Mouse (Mus musculus): ENCODE data around the gene Il12rb1. TPM values are rescaled to one million over a fixed set of nuclear protein-coding genes. Genes with fewer than 3 reads are reported as not detected.
A peak's percentile ranks its signal among the peaks of the same experiment; 100 is the strongest.

The Il12rb1 gene
- polyA plus RNA-seq (2014; fragmentation: Nextera tagmentation; extraction: Ambion mirVana) = not detected in 2 replicates

DNA sequence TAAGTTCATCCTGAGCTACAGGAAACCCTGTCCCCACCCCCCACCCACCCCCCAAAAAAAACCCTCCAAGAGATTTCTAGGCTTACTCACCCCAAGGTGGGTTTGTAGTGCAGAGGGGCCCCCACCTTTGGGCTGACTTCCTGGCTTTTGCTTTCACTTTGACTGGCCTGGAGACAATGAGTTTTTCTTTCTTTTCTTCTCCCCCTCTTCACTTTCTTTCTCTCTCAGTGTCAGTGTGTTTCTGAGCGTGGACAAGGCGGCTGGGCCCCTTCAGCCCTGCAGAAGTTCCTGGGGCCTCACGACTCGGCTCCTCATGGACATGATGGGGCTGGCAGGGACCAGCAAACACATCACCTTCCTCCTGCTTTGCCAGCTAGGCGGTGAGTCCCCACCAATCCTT is at the start of gene Il12rb1:
Il12rb1 (plus strand) TSS at position 211 of the 400 bp plus-strand sequence.
- DNase-seq (ENCODE audit: low spot score) (no peak), ATAC-seq (ENCODE audit: insufficient number of reproducible peaks, low FRiP score, low TSS enrichment, low read depth) (no peak)
- Histone ChIP-seq H3K27me3 (ENCODE audit: control insufficient read depth, insufficient read depth, low read length) (peaks cover 15% of the 10 kb centered on the region), H3K27ac (replicated peaks; ENCODE audit: low read depth, low read length) (no peak within 1 kb of the TSS), H3K4me3 (ENCODE audit: low read depth, low read length) (no peak within 1 kb of the TSS), H3K36me3 (ENCODE audit: control insufficient read depth, insufficient read depth, low read length) (no peaks in the 10 kb centered on the region), H3K4me1 (ENCODE audit: control insufficient read depth, insufficient read depth, low read length) (0 out of 2 replicates have a peak, but pooled peaks cover 2% of the 10 kb centered on the region), H3K4me2 (ENCODE audit: low read depth, severe bottlenecking) (no peak within 1 kb of the TSS), H3K9ac (ENCODE audit: low read length) (no peak within 1 kb of the TSS), H3K9me3 (ENCODE audit: control insufficient read depth, low read length) (no peaks in the 10 kb centered on the region)
- WGBS = 74% methylated on average over 5 of the region's 5 CpGs

DNA sequence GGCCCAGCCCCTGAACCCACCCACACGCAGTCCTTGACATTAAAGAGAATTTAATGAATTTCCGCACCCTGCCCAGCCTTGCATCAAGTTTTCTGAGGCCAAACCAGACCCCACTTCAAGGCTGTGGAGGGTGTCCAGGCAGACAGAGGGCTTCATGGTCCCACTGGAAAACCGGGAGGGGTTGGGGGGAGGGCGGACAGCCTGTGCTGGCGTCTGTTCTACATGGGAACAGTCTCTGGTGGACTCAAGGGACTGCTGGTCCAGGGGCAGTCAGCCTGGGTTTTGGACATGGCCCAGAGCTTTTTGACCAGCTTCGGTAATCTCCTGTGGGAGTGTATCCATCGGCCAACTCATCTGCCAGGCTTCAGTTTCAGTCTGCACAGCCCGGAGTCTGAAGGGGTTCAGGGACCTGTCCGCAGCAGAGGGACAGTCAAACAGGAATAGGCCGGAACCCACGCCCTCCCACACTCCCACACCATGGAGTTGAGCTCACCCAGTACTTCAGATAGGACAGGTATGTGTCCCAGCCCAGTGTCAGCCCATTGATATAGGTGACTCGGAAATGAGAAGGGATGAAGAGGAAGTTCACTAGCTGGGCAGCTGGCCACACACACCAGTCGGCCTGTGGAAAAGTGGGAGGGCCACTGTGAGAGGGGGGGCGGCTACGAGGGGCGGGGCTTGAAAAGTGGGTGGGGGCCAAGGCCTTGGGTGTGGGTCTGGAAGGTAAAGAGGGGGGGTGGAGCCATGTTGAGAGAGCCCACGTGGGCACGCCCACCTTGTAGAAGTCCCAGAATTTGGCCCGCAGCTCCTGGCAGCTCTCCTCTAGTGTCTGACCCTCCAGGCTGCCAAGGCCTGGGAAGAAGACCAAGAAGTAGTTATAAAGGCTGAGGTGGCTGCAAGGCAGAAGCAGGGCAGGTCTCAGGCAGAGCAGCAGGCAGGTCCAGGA is 49.4 kb upstream of the Il12rb1 start:
- Histone ChIP-seq H3K36me3 (ENCODE audit: control insufficient read depth, insufficient read depth, low read length) (peaks cover 3% of the 10 kb centered on the region; the same call in 1 of the 2 replicates), H3K9me3 (ENCODE audit: control insufficient read depth, low read length) (no peaks in the 10 kb centered on the region), H3K27me3 (ENCODE audit: control insufficient read depth, insufficient read depth, low read length) (no peaks in the 10 kb centered on the region), H3K4me3 (ENCODE audit: low read depth, low read length) (no peak overlapping the region), H3K9ac (ENCODE audit: low read length) (no peak overlapping the region), H3K4me2 (ENCODE audit: low read depth, severe bottlenecking) (no peak overlapping the region), H3K4me1 (ENCODE audit: control insufficient read depth, insufficient read depth, low read length) (peaks cover 8% of the 10 kb centered on the region; the same call in 1 of the 2 replicates), H3K27ac (replicated peaks; ENCODE audit: low read depth, low read length) (no peak overlapping the region)
- DNase-seq (ENCODE audit: low spot score) (no peak), ATAC-seq (ENCODE audit: insufficient number of reproducible peaks, low FRiP score, low TSS enrichment, low read depth) (no peak)
- 73% methylated on average over 19 of the region's 19 CpGs for WGBS

DNA sequence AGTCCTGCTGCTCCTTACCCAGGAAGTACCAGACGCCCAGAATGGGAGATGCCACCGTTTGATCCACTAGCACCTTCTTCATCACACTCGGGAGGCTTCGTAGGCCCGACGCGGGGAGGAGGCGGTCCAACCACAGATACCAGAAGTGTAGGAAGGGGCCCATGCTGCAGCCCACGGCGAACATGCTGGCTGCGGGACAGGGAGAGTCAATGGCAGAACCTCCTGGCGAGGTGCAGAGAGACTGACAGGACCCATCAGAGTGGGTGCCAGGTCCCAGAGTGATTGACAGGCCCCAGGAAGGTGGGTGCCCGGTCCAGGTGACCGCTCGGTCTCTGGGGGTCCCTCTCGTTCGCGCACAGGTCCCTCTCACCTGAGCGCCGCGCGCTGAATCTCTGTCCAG is 47.9 kb upstream of the Il12rb1 start:
- no peaks in the 10 kb centered on the region for H3K9me3 ChIP-seq (ENCODE audit: control insufficient read depth, low read length)
- H3K27ac ChIP-seq (replicated peaks; ENCODE audit: low read depth, low read length) = peak overlapping the region; percentile 42; the same call in 1 of the 2 replicates
- peak overlapping the region; percentile 66 for H3K4me3 ChIP-seq (ENCODE audit: low read depth, low read length)
- ATAC-seq (ENCODE audit: insufficient number of reproducible peaks, low FRiP score, low TSS enrichment, low read depth) (no peak), DNase-seq (ENCODE audit: low spot score) (no peak)
- H3K36me3 ChIP-seq (ENCODE audit: control insufficient read depth, insufficient read depth, low read length) = peaks cover 3% of the 10 kb centered on the region; the same call in 1 of the 2 replicates
- 2% methylated on average over 22 of the region's 22 CpGs for WGBS
- peaks cover 3% of the 10 kb centered on the region; the same call in 1 of the 2 replicates for H3K4me1 ChIP-seq (ENCODE audit: control insufficient read depth, insufficient read depth, low read length)
- H3K4me2 ChIP-seq (ENCODE audit: low read depth, severe bottlenecking) = peak overlapping the region; percentile 97
- no peaks in the 10 kb centered on the region for H3K27me3 ChIP-seq (ENCODE audit: control insufficient read depth, insufficient read depth, low read length)
- peak overlapping the region; percentile 59 for H3K9ac ChIP-seq (ENCODE audit: low read length)

DNA sequence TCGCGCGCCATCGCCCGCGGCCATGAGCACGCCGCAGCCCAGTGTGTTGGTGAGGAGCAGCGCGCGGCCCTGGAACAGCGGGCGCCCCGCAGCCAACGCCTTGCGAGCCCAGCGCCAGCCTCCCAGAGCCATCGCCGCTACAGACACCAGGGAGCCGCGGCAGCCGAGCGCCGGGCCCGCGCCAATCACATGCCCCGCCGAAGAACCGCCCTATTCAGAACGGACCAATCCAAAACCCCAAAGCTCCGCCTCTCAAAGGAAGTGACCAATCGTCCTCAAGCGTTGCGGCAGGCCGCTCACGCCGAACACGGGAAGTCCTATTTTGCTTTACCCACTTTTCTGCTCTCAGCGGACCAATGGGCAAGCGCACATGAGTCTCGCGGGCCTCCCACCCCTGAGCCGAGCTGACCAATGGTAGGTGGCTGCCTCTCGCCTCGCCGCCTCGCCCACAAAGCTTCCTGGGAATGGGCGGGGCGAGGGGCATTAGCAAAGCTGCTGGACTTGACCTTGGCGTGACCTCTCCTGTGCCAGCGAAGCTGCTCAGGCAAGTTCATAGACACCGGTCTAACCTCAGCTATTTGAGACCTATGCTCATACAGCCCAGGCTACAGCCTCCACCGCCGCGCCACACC is 47.4 kb upstream of the Il12rb1 start, which contains the start of gene Mpv17l2:
Mpv17l2 (minus strand) TSS at position 172 of the 632 bp plus-strand sequence.
- Histone ChIP-seq H3K9ac (ENCODE audit: low read length) (peak within 1 kb of the TSS; percentile 59), H3K27ac (replicated peaks; ENCODE audit: low read depth, low read length) (peak within 1 kb of the TSS; percentile 42; the same call in 1 of the 2 replicates), H3K4me1 (ENCODE audit: control insufficient read depth, insufficient read depth, low read length) (peaks cover 7% of the 10 kb centered on the region), H3K36me3 (ENCODE audit: control insufficient read depth, insufficient read depth, low read length) (peaks cover 3% of the 10 kb centered on the region; the same call in 1 of the 2 replicates), H3K27me3 (ENCODE audit: control insufficient read depth, insufficient read depth, low read length) (no peaks in the 10 kb centered on the region), H3K4me3 (ENCODE audit: low read depth, low read length) (peak within 1 kb of the TSS; percentile 66), H3K9me3 (ENCODE audit: control insufficient read depth, low read length) (no peaks in the 10 kb centered on the region), H3K4me2 (ENCODE audit: low read depth, severe bottlenecking) (peak within 1 kb of the TSS; percentile 97)
- 1% methylated on average over 54 of the region's 55 CpGs for WGBS
- ATAC-seq (ENCODE audit: insufficient number of reproducible peaks, low FRiP score, low TSS enrichment, low read depth) (peak; percentile 95), DNase-seq (ENCODE audit: low spot score) (peak; percentile 94)

DNA sequence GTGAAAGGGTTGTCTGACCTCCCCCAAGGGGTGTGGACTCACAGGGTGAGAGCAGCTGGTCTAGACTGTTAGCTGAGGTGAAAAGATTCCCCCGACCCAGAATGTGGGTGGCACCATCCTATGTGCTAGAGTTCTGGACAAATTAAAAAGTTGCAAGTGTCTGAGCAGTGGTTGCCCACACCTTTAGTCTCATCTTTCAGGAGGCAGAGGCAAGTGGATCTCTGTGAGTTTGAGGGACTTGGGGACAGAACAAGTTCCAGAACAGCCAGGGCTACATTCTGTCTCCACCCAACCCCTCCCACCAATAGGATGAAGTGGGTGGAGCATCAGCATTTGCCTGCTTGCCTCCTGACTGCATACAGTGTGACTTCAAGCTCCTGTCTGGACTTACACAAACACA is 46.1 kb upstream of the Il12rb1 start:
- Histone ChIP-seq H3K4me2 (ENCODE audit: low read depth, severe bottlenecking) (no peak overlapping the region), H3K9me3 (ENCODE audit: control insufficient read depth, low read length) (no peaks in the 10 kb centered on the region), H3K36me3 (ENCODE audit: control insufficient read depth, insufficient read depth, low read length) (peaks cover 3% of the 10 kb centered on the region; the same call in 1 of the 2 replicates), H3K4me3 (ENCODE audit: low read depth, low read length) (no peak overlapping the region), H3K27ac (replicated peaks; ENCODE audit: low read depth, low read length) (no peak overlapping the region), H3K9ac (ENCODE audit: low read length) (no peak overlapping the region), H3K4me1 (ENCODE audit: control insufficient read depth, insufficient read depth, low read length) (peaks cover 17% of the 10 kb centered on the region), H3K27me3 (ENCODE audit: control insufficient read depth, insufficient read depth, low read length) (no peaks in the 10 kb centered on the region)
- DNase-seq (ENCODE audit: low spot score) (no peak), ATAC-seq (ENCODE audit: insufficient number of reproducible peaks, low FRiP score, low TSS enrichment, low read depth) (no peak)
- 72% methylated on average over 1 of the region's 1 CpGs for WGBS

DNA sequence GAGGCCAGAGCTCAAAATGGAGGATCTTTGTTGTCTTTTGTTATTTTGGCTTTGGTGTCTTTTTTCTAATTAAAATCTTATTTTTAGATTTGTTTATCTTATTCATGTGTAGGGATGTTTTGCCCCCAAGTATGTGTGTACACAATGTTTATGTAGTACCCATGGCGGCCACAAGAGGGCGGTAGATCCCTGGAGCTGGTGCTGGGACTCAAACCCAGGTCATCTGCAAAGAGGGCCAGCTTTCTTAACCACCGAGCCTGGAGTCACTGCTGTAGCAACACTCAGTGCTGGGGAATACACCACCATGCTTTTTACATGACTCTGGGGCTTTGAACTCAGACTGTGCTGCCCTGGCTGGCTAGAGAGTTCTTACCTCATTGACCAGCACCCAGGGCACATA is 44.9 kb upstream of the Il12rb1 start:
- no peak overlapping the region for H3K9ac ChIP-seq (ENCODE audit: low read length)
- H3K4me3 ChIP-seq (ENCODE audit: low read depth, low read length) = no peak overlapping the region
- H3K36me3 ChIP-seq (ENCODE audit: control insufficient read depth, insufficient read depth, low read length) = peaks cover 7% of the 10 kb centered on the region
- no peaks in the 10 kb centered on the region for H3K9me3 ChIP-seq (ENCODE audit: control insufficient read depth, low read length)
- ATAC-seq (ENCODE audit: insufficient number of reproducible peaks, low FRiP score, low TSS enrichment, low read depth) (no peak), DNase-seq (ENCODE audit: low spot score) (peak; percentile 82)
- no peak overlapping the region for H3K27ac ChIP-seq (replicated peaks; ENCODE audit: low read depth, low read length)
- H3K4me1 ChIP-seq (ENCODE audit: control insufficient read depth, insufficient read depth, low read length) = peaks cover 20% of the 10 kb centered on the region
- 3% methylated on average over 3 of the region's 3 CpGs for WGBS
- H3K4me2 ChIP-seq (ENCODE audit: low read depth, severe bottlenecking) = no peak overlapping the region
- no peaks in the 10 kb centered on the region for H3K27me3 ChIP-seq (ENCODE audit: control insufficient read depth, insufficient read depth, low read length)

DNA sequence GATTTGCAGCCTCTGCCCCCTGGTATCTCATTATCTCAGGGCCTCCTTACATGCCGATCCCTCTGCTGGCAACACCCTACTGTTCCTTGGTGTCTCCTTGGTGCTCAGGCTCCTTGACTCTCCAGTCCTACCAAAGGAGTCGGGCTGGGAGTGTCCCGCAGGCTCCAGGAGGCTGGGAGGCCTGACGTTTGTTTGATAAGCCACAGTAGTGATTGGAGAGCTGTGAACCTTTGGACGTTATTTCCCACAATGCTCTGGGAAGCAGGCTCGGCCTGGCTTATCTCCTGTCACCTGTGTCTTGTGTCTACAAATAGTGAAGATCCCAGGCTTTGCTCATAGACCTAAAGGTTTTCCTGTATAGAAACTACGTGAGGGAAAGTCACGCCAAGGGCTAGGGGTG is 44.2 kb upstream of the Il12rb1 start:
- 82% methylated on average over 8 of the region's 8 CpGs for WGBS
- ATAC-seq (ENCODE audit: insufficient number of reproducible peaks, low FRiP score, low TSS enrichment, low read depth) (no peak), DNase-seq (ENCODE audit: low spot score) (no peak)
- Histone ChIP-seq H3K4me1 (ENCODE audit: control insufficient read depth, insufficient read depth, low read length) (peaks cover 20% of the 10 kb centered on the region), H3K9ac (ENCODE audit: low read length) (no peak overlapping the region), H3K9me3 (ENCODE audit: control insufficient read depth, low read length) (no peaks in the 10 kb centered on the region), H3K36me3 (ENCODE audit: control insufficient read depth, insufficient read depth, low read length) (peaks cover 10% of the 10 kb centered on the region), H3K27ac (replicated peaks; ENCODE audit: low read depth, low read length) (no peak overlapping the region), H3K4me3 (ENCODE audit: low read depth, low read length) (no peak overlapping the region), H3K4me2 (ENCODE audit: low read depth, severe bottlenecking) (no peak overlapping the region), H3K27me3 (ENCODE audit: control insufficient read depth, insufficient read depth, low read length) (no peaks in the 10 kb centered on the region)

DNA sequence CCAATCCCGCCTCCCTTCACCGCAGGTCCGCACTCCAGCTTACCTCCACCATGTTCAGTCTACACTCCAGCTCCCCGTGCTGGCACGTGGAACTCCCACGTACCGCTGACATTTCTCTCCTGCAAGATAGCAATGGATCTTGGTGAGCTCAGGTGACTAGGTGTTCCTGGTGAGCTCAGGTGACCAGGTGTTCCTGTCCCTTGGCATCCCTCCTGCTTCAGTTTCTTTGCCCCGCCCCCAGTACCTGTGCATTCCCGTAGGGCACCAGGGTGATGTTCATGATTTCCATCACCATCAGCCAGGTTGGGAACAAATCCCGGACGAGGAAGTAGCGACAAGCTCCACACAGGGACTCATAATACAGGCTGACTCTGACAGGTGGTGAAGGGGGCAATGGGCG is 43.6 kb upstream of the Il12rb1 start:
- WGBS = 90% methylated on average over 13 of the region's 13 CpGs

More for the DNA sequence above, 43.6 kb upstream of the Il12rb1 start:
- H3K27me3 ChIP-seq (ENCODE audit: control insufficient read depth, insufficient read depth, low read length) = no peaks in the 10 kb centered on the region
- H3K9me3 ChIP-seq (ENCODE audit: control insufficient read depth, low read length) = no peaks in the 10 kb centered on the region
- H3K36me3 ChIP-seq (ENCODE audit: control insufficient read depth, insufficient read depth, low read length) = peaks cover 10% of the 10 kb centered on the region
- H3K4me1 ChIP-seq (ENCODE audit: control insufficient read depth, insufficient read depth, low read length) = peaks cover 20% of the 10 kb centered on the region
- no peak for ATAC-seq (ENCODE audit: insufficient number of reproducible peaks, low FRiP score, low TSS enrichment, low read depth)
- H3K4me2 ChIP-seq (ENCODE audit: low read depth, severe bottlenecking) = no peak overlapping the region
- H3K9ac ChIP-seq (ENCODE audit: low read length) = no peak overlapping the region
- no peak for DNase-seq (ENCODE audit: low spot score)
- no peak overlapping the region for H3K4me3 ChIP-seq (ENCODE audit: low read depth, low read length)
- no peak overlapping the region for H3K27ac ChIP-seq (replicated peaks; ENCODE audit: low read depth, low read length)
